Mouse (Mus musculus): ENCODE results near the gene Hspa8. TPM values are rescaled to one million over a fixed set of nuclear protein-coding genes. Genes with fewer than 3 reads are reported as not detected.
"Not testable (repeated sequence)": the region's sequence is repeated elsewhere in the genome, so short reads cannot be mapped to it uniquely, and the experiment has no call there.

Gene Hspa8
- total RNA-seq, 2 experiments from 2014 or later = 1,297 to 1,609 TPM

DNA sequence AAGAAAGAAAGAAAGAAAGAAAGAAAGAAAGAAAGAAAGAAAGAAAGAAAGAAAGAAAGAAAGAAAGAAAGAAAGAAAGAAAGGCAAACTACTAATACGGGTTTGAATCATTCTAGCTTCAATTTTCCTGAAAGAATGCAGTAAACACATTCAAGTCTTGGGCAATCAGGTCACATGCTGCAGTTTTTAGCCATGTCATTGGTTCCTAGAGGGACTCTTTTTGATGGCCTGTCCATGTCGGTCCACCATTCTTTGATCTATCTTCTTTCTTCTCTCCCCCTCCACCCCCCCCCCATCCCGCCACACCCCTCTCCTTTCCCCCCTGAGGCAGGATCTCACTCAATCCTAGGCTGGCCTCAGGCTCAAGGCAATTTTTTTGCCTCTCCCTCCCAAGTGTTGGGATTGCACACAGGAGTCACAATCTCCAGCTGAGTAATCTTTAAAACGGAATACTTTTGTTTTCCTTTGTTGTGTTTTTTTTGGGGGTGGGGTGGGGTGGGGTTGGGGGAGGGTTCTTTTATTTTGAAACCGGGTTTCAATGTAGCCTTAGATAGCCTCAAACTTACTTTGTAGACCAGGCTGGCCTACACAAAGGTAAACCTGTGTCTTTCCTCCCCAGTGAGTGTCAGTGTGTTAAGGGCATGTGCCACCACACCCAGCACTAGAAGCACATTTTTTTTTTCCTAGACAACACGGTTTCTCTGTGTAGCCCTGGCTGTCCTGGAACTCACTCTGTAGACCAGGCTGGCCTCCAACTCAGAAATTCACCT, 8.7 kb upstream of the Hspa8 start:
- intact Hi-C loops (cut with DNase I) = no loop called here
- Histone ChIP-seq H3K27ac (no peak overlapping the region), H3K4me3 (no peak overlapping the region)
- no peak for TF ChIP-seq CTCF (IDR thresholded peaks at IDR 0.05)
- DNase-seq = no peak

DNA sequence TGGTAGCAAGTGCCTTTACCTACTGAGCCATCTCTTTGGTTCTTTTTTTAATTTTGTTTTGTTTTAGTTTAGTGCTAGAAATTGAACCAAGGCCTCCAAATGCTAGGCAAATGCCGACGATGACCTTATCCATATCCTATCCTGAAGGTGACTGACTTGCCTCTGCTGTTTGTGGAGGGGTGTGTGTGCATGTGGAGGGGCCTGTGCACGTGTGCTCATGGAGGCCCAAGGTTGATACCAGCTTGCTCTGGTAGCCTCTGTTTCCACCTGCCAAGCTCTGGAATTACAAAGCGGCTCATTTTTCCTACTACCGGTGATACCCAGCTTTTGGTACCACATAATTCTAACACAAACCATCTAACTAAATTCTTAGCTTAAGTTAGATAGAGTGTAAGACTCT, 7.2 kb upstream of the Hspa8 start:
- Histone ChIP-seq H3K27ac (no peak overlapping the region), H3K4me3 (no peak overlapping the region)
- intact Hi-C loops (cut with DNase I) = no loop called here
- DNase-seq = no peak
- TF ChIP-seq CTCF (IDR thresholded peaks at IDR 0.05) = no peak

DNA sequence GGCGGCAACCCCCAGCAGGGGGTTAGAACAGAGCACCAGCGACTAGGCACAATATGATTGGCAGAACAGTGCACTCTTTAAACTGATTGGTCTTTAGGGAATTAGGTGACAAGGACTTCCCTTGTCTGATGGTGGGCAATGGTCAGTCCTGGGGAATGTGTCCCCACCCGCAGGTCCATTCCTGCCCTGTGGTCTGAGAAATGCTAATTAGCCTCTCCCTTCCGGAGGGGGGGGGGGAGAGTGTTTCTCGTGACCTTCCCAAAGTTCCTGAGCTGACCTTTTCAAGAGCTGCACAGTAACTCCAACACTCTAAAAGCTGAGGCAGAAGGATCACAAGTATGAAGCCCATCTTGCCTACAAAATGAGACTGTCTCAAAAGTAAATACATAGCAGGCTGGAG, 6.5 kb upstream of the Hspa8 start:
- Histone ChIP-seq H3K27ac (no peak overlapping the region), H3K4me3 (no peak overlapping the region)
- DNase-seq = no peak
- intact Hi-C loops (cut with DNase I) = no loop called here
- no peak for TF ChIP-seq CTCF (IDR thresholded peaks at IDR 0.05)

DNA sequence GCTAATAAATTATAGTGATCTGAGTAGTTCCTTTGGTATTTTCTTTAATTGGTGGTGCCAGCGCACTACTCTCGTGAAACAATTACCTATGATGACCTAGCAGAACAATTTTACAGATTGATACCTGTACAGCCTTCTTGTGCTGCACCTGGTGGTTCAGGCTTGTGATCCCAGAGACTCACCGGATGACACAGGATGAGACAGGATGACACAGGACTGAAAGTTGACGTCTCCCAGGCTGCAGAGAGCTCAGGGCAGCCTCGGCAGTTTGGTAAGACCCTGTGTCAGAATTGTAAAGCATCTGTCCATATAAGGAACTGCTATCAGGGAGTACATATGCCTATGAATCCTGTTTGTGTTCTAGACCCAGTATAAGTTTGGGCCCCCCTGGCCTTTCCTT, 5.9 kb upstream of the Hspa8 start:
- H3K4me3 ChIP-seq = no peak overlapping the region
- intact Hi-C loops (cut with DNase I) = no loop called here
- H3K27ac ChIP-seq = peak overlapping the region; percentile 13; the same call in 1 of the 2 replicates
- TF ChIP-seq CTCF (IDR thresholded peaks at IDR 0.05) = no peak
- DNase-seq = no peak

DNA sequence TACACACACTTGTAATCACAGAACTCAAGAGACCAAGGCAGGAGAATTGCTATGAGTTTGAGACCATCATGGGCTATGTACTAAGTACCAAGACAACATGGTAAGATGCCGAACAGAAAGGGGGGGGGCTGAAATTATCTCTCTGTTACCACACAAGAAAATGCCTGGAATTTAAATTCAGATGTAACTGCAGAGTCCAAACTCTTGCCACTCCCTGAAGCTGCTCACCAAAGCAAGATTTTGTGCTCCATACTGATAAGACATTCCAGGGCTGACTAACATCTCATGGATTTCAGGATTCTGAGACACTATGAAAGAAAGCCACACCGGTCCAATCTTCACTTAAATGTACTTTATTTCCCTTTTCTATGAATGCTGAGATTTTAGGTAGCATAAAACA, 5.2 kb upstream of the Hspa8 start:
- DNase-seq = no peak
- no peak for TF ChIP-seq CTCF (IDR thresholded peaks at IDR 0.05)
- H3K27ac ChIP-seq = peak overlapping the region; percentile 57; the same call in 1 of the 2 replicates
- intact Hi-C loops (cut with DNase I) = no loop called here
- no peak overlapping the region for H3K4me3 ChIP-seq

DNA sequence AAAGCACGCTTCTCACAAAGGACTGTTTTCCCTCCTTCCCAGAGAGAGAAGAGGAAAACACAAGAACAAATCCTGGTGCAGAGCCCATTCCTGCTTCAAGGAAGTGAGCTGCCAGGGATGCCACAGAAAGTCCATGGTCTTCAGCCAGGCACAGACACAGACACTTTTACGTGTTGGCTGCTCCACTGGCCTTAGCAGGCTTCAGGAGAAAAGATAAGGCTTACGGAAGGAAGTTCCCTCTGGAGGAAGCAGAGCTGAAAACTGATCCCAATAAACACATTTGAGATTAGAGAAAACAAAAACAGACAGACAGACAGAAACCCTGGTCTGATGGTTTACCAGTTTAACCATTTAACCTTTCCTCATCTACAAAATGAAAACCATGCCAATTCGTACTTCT, 4.7 kb upstream of the Hspa8 start:
- intact Hi-C loops (cut with DNase I) = no loop called here
- no peak for TF ChIP-seq CTCF (IDR thresholded peaks at IDR 0.05)
- H3K4me3 ChIP-seq = no peak overlapping the region
- DNase-seq = no peak
- peak overlapping the region; percentile 57; the same call in 1 of the 2 replicates for H3K27ac ChIP-seq

DNA sequence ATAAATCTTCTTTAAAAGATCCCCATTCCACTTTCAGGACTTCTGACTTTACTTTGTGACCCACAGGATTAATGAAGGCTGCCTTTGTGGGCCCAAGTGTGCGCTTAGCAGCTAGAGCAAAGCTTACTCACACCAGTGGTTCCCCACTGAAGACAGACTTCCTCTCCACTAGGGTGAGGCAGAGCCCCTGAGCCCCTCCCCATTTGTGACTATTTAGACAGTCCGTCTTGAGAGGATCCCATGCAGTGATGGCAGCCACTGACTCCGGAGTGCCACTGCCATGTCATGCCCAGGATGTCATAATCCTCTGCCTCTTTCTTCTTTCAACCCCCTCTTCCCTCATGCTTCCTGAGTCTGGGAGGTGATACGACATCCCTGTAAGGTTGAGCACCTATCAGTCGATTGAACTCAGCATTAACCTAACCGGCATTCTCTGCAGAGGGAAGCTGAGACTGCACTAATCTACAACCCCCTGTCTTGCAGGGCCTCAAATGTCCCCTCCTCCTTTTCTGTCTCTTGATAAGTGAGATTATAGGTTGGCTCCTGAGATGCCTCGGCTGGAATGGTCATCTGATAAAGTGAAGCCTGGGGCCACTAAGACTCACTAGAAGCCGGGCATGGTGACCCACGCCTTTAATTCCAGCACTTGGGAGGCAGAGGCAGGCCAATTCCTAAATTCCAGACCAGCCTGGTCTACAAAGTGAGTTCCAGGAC, 2.4 kb upstream of the Hspa8 start:
- peak overlapping the region; percentile 100 for H3K27ac ChIP-seq
- intact Hi-C loops (cut with DNase I) = no loop called here
- no peak overlapping the region for H3K4me3 ChIP-seq
- no peak for TF ChIP-seq CTCF (IDR thresholded peaks at IDR 0.05)
- no peak for DNase-seq

DNA sequence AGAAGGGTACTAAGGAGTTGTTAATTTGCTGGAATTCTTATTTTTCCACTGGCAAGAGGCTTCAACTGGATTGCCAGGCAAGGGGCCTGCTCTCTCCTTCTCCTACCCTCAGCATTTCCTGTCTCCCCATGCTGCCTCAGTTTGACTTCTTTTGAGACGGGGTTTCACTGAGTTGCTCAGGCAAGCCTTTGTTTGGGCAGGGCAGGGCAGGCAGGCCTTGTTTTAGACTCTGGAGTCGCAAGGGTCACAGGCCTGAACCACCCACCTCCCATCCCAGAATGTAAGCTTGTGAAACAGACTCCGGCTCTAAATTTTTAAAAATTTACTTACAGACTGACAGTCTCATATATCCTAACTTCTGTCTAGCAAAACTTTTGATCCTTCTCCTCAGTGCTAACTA, 1.7 kb upstream of the Hspa8 start:
- intact Hi-C loops (cut with DNase I) = no loop called here
- no peak for DNase-seq
- peak overlapping the region; percentile 100 for H3K27ac ChIP-seq
- TF ChIP-seq CTCF (IDR thresholded peaks at IDR 0.05) = no peak
- H3K4me3 ChIP-seq = peak overlapping the region; percentile 79

DNA sequence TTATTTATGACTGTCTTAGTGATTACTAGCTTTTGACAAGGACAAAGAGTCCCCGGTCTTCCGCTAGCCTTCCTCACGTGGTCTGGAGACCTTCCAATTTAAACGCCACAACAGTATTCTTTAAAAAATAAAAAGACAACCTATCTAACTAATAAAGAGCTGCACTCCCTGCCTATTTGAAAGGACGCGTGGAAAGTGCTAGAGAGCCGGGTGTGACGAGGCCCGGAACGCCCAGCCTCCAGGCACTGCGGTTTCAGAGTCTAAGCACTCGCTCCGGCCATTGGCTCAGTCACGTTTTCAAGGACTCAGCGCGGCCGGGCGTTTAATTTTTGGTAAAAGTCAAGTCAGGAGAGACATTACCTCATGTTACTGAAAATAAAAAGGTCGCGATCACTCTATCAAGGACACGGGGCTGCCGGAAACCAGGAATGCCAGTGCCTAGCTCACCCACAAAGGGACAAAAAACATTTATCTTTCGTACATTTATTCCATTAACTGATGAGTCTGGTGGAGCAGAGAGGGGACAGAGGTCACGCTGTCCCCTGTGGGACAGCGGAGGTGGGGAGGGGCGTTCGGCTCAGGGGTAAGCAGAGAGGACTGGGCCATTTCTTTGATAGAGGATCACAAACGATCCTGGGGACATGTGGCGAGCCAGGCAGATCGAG, 815 bp upstream of the Hspa8 start:
- intact Hi-C loops (cut with DNase I) = no loop called here
- TF ChIP-seq CTCF (IDR thresholded peaks at IDR 0.05) = no peak
- peak; percentile 86 for DNase-seq
- Histone ChIP-seq H3K4me3 (peak overlapping the region; percentile 79), H3K27ac (peak overlapping the region; percentile 100)

DNA sequence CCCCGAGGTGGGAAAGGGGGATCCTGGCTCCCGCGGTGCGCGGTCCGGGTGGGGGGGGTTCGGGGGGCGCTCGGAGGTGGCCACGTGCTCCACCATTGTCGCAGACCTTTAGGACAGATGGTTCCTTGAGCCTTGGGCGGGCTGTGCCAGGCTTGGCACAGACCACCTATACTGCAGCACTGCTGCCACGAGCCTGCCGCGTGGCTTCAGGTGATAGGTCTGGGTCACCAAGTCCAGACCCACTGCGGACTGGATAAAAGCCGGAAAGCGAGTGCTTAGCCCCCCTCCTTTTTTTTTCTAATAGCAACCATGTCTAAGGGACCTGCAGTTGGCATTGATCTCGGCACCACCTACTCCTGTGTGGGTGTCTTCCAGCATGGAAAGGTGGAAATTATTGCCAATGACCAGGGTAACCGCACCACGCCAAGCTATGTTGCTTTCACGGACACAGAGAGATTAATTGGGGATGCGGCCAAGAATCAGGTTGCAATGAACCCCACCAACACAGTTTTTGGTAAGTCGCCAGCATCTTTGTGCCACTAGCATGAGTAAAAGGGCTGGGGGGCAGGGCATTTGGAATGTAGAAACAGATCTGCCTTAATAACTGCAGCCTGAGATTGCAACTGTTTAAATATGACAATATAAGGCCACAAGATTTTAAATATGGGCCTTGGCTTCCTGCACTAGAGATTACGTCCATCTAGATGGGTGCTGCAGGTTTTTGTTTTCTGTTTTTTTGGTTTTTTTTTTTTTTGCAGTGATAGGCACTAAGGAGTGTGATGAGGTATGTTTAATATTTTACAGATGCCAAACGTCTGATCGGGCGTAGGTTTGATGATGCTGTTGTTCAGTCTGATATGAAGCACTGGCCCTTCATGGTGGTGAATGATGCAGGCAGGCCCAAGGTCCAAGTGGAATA, 1.1 kb downstream of the Hspa8 start:
- H3K27ac ChIP-seq = peak overlapping the region; percentile 100
- DNase-seq = peak; percentile 70
- intact Hi-C loops (cut with DNase I) = not testable (repeated sequence)
- peak overlapping the region; percentile 93 for H3K4me3 ChIP-seq

DNA sequence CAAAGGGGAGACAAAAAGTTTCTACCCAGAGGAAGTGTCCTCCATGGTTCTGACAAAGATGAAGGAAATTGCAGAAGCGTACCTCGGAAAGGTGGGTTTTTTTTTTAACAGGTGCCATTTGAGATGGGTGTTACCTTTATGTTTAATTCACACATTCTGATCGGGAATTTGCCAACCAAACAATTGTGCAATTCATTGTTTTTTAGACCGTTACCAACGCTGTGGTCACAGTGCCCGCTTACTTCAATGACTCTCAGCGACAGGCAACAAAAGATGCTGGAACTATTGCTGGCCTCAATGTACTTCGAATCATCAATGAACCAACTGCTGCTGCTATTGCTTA, 1.7 kb downstream of the Hspa8 start:
- H3K27ac ChIP-seq; intact Hi-C loops (cut with DNase I); DNase-seq: not testable (repeated sequence)
- H3K4me3 ChIP-seq = peak overlapping the region; percentile 93

DNA sequence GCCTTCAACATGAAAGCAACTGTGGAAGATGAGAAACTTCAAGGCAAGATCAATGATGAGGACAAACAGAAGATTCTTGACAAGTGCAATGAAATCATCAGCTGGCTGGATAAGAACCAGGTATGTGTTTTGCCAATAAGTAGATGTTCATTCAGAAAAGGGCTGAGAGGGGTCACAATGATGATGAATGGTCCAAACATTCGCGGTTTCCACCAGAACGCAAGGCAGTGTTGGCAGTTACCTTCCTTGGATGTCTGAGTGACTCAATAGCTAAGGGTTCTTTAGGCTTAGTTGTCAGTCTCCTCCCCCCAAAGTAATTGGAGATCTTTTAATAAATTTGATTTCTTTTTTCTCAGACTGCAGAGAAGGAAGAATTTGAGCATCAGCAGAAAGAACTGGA, 3.8 kb downstream of the Hspa8 start:
- intact Hi-C loops (cut with DNase I); H3K27ac ChIP-seq; DNase-seq: not testable (repeated sequence)
- H3K4me3 ChIP-seq = peak overlapping the region; percentile 68
